Mouse (Mus musculus) heart, embryonic 10.5 days (tissue): ENCODE results near the gene Wbp2. TPM values are rescaled to one million over a fixed set of nuclear protein-coding genes. Genes with fewer than 3 reads are reported as not detected.

Experiments used
- DNase-seq: peaks from one replicate; pipeline ENCODE4 v3.0.0-alpha.2; 2017; ENCODE audit warnings: low spot score
- H3K27ac ChIP-seq: fragments of 300-500 bp; sonication (generic); 2 replicates; pipeline ENCODE4 v1.5.1; 2016; ENCODE audit warnings: mild to moderate bottlenecking
- H3K27me3 ChIP-seq: fragments of 300-500 bp; sonication (generic); 2 replicates; pipeline ENCODE4 v1.6.1; 2016; ENCODE audit warnings: mild to moderate bottlenecking; ENCODE audit not compliant: poor library complexity, insufficient read depth, severe bottlenecking
- H3K36me3 ChIP-seq: fragments of 300-500 bp; sonication (generic); 2 replicates; pipeline ENCODE4 v1.6.1; 2016; ENCODE audit warnings: mild to moderate bottlenecking, moderate library complexity
- H3K4me1 ChIP-seq: fragments of 300-500 bp; sonication (generic); 2 replicates; pipeline ENCODE4 v1.6.1; 2016; ENCODE audit warnings: mild to moderate bottlenecking
- H3K4me3 ChIP-seq: fragments of 300-500 bp; sonication (generic); 2 replicates; pipeline ENCODE4 v1.5.1; 2016; ENCODE audit warnings: mild to moderate bottlenecking, moderate library complexity
- H3K9me3 ChIP-seq: fragments of 300-500 bp; sonication (generic); 2 replicates; pipeline ENCODE4 v1.6.1; 2016; ENCODE audit warnings: mild to moderate bottlenecking, moderate library complexity
- WGBS: fragments of 180-500 bp; shearing (Covaris S2); methylation state at CpG from one replicate; pipeline ENCODE4 v1.1.7; 2016; 5-methylcytosine and 5-hydroxymethylcytosine counted together
- polyA plus RNA-seq: library from polyadenylated mRNA; unstranded; fragments of >200 nt; fragmentation: Nextera tagmentation; extraction: Ambion mirVana; gene quantifications from 2 replicates; pipeline ENCODE4 v1.2.1, GENCODE M21; 2016

Gene Wbp2
- polyA plus RNA-seq, 1 experiment from 2014 or later: 122 TPM

GRCm38 (mm10) chr11:116078676-116079320 is 8.0 kb downstream of the Wbp2 start:
- H3K27ac ChIP-seq: peak overlapping the region; percentile 84
- peaks cover 51% of the 10 kb centered on the region for H3K36me3 ChIP-seq
- peak overlapping the region; percentile 16; the same call in 1 of the 2 replicates for H3K4me3 ChIP-seq
- H3K4me1 ChIP-seq: peaks cover 60% of the 10 kb centered on the region
- no peaks in the 10 kb centered on the region for H3K27me3 ChIP-seq
- WGBS: 42% methylated on average over 10 of the region's 10 CpGs
- H3K9me3 ChIP-seq: no peaks in the 10 kb centered on the region
- no peak for DNase-seq

GRCm38 (mm10) chr11:116078221-116078620 is 8.6 kb downstream of the Wbp2 start:
- 12% methylated on average over 16 of the region's 16 CpGs for WGBS
- Histone ChIP-seq H3K27ac (peak overlapping the region; percentile 86), H3K36me3 (peaks cover 46% of the 10 kb centered on the region), H3K9me3 (no peaks in the 10 kb centered on the region), H3K4me1 (peaks cover 66% of the 10 kb centered on the region), H3K4me3 (peak overlapping the region; percentile 53), H3K27me3 (no peaks in the 10 kb centered on the region)
- DNase-seq: no peak

GRCm38 (mm10) chr11:116077446-116078204 is 9.2 kb downstream of the Wbp2 start, which contains the start of gene Unc13d:
TSS of gene Unc13d (minus strand) at chr11:116077961.
- Histone ChIP-seq H3K27ac (peak within 1 kb of the TSS; percentile 86), H3K4me1 (peaks cover 71% of the 10 kb centered on the region), H3K9me3 (no peaks in the 10 kb centered on the region), H3K36me3 (peaks cover 41% of the 10 kb centered on the region), H3K27me3 (no peaks in the 10 kb centered on the region), H3K4me3 (peak within 1 kb of the TSS; percentile 53)
- WGBS: 68% methylated on average over 22 of the region's 22 CpGs
- DNase-seq: peak; percentile 92

DNA sequence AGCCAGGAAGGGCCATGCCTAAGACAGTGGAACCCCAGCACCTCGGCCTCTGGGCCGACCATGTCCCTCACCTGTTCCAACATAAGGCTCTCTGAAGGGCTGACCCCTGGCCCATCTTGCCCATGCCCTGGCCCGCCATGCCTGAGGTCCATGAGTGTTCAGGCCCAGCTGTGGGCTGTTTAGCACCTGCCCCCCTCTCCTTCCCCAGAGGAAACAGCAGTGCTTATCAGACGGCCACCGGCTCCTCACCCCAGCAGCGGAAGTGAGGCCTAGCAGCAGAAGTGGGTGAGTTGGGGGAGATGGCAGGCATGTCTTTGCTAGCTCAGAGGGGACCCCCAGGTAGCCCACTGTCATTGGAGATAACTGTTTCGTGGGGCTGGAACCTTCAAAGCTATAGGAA is 10.0 kb downstream of the Wbp2 start:
- no peak for DNase-seq
- peak overlapping the region; percentile 53 for H3K4me3 ChIP-seq
- no peaks in the 10 kb centered on the region for H3K27me3 ChIP-seq
- H3K9me3 ChIP-seq: no peaks in the 10 kb centered on the region
- H3K36me3 ChIP-seq: peaks cover 33% of the 10 kb centered on the region
- peaks cover 76% of the 10 kb centered on the region for H3K4me1 ChIP-seq
- WGBS: 48% methylated on average over 7 of the region's 7 CpGs
- H3K27ac ChIP-seq: peak overlapping the region; percentile 86

DNA sequence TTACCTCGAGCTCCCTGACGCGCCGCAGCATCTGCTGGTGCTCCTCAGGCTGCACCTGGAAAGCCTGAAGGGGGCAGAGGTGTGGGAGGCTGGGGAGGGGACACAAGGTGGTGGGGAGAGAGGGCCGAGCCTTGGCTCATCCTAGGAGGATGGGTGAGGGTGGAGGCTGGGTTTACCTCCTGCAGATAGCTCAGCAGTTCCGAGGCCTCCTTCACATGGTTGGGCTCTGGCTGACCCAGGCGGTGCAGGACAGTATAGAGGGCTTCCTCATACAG is 10.6 kb downstream of the Wbp2 start:
- Histone ChIP-seq H3K4me1 (peaks cover 77% of the 10 kb centered on the region), H3K27me3 (no peaks in the 10 kb centered on the region), H3K4me3 (peak overlapping the region; percentile 53; the same call in 1 of the 2 replicates), H3K9me3 (no peaks in the 10 kb centered on the region), H3K27ac (peak overlapping the region; percentile 86), H3K36me3 (peaks cover 27% of the 10 kb centered on the region)
- DNase-seq: no peak
- WGBS: 57% methylated on average over 7 of the region's 7 CpGs

GRCm38 (mm10) chr11:116075539-116076265 is 11.1 kb downstream of the Wbp2 start:
- Histone ChIP-seq H3K9me3 (no peaks in the 10 kb centered on the region), H3K27ac (peak overlapping the region; percentile 86), H3K4me3 (peak overlapping the region; percentile 53; the same call in 1 of the 2 replicates), H3K27me3 (no peaks in the 10 kb centered on the region), H3K36me3 (peaks cover 22% of the 10 kb centered on the region), H3K4me1 (peaks cover 77% of the 10 kb centered on the region)
- no peak for DNase-seq
- 29% methylated on average over 20 of the region's 20 CpGs for WGBS

- H3K4me1 ChIP-seq: peaks cover 74% of the 10 kb centered on the region
- H3K9me3 ChIP-seq: no peaks in the 10 kb centered on the region
- H3K27ac ChIP-seq: peak overlapping the region; percentile 57; the same call in 1 of the 2 replicates
- no peak overlapping the region for H3K4me3 ChIP-seq
- H3K36me3 ChIP-seq: peaks cover 10% of the 10 kb centered on the region
- no peaks in the 10 kb centered on the region for H3K27me3 ChIP-seq
- DNase-seq: no peak
- 54% methylated on average over 7 of the region's 7 CpGs for WGBS
These were observed 12.3 kb downstream of the Wbp2 start for GRCm38 (mm10) chr11:116074436-116074991.

GRCm38 (mm10) chr11:116072608-116073007 is 14.2 kb downstream of the Wbp2 start:
- Histone ChIP-seq H3K9me3 (no peaks in the 10 kb centered on the region), H3K27me3 (no peaks in the 10 kb centered on the region; the same call in 1 of the 2 replicates), H3K36me3 (no peaks in the 10 kb centered on the region), H3K27ac (no peak overlapping the region), H3K4me3 (no peak overlapping the region), H3K4me1 (peaks cover 55% of the 10 kb centered on the region)
- DNase-seq: no peak
- WGBS: 65% methylated on average over 3 of the region's 3 CpGs

- 65% methylated on average over 5 of the region's 5 CpGs for WGBS
- no peak overlapping the region for H3K27ac ChIP-seq
- H3K36me3 ChIP-seq: no peaks in the 10 kb centered on the region
- no peak for DNase-seq
- no peaks in the 10 kb centered on the region for H3K9me3 ChIP-seq
- H3K4me3 ChIP-seq: no peak overlapping the region
- no peaks in the 10 kb centered on the region; the same call in 1 of the 2 replicates for H3K27me3 ChIP-seq
- peaks cover 50% of the 10 kb centered on the region for H3K4me1 ChIP-seq
These were observed 15.3 kb downstream of the Wbp2 start for GRCm38 (mm10) chr11:116071510-116071909.

DNA sequence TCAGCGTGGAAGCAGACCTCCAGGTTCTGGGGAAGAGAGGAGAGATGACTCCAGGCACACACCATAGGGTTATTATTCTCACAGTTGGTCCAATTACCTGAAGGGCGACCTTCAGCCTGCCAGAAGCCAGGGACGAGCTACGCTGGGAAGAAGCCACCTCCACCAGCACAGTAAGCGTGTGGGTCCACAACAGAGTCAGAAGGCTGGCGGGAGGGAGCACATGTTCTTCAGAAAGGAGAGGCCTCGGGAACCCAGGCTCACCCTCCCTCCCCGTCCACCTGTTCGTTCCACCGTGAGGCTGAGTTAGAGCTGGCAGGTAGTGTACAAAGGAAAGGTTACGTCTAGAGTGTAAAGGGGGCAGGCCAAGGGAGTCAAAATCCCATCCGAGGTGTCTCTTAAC is 21.4 kb downstream of the Wbp2 start:
- peaks cover 32% of the 10 kb centered on the region for H3K4me1 ChIP-seq
- H3K4me3 ChIP-seq: no peak overlapping the region
- DNase-seq: no peak

DNA sequence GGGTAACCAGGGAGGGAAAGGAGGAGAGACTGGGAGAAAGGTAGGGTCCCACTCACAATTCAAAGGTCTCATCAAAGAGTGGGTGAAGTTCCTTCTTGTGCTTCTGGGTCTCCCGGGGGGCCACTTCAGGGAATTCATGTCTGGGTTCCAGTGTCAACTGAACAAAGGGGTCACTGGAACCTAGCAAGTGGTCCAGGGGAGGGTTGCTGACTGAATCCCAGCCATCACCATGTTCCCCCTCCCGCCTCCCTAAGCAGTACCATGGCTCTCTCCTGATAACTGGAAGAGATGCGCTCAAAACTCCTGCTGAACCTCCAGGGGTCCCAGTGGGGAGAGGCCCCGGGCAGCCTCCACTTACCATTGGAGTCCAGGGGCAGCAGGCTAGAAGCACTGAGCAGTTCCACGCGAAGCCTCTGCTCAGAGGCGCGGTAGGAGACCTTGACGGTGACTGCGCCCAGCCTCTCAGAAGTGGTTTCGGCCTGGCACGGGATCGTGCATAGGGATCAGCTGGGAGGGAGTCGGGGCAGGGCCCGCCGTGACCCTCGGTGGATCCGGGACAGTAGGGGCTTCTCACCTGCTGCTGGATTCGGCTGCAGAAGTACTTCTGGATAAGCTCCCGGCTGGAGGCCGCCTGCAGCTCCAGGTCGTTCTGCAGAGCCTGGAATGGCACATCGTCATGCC is 22.5 kb downstream of the Wbp2 start:
- DNase-seq: no peak
- Histone ChIP-seq H3K4me1 (peaks cover 26% of the 10 kb centered on the region), H3K36me3 (peaks cover 31% of the 10 kb centered on the region), H3K4me3 (no peak overlapping the region), H3K27ac (peak overlapping the region; percentile 37; the same call in 1 of the 2 replicates), H3K27me3 (no peaks in the 10 kb centered on the region; the same call in 1 of the 2 replicates), H3K9me3 (no peaks in the 10 kb centered on the region)
- WGBS: 56% methylated on average over 23 of the region's 23 CpGs

More for the DNA sequence above, 21.4 kb downstream of the Wbp2 start:
- Histone ChIP-seq H3K27me3 (no peaks in the 10 kb centered on the region; the same call in 1 of the 2 replicates), H3K27ac (no peak overlapping the region), H3K9me3 (no peaks in the 10 kb centered on the region), H3K36me3 (peaks cover 21% of the 10 kb centered on the region)
- 86% methylated on average over 12 of the region's 12 CpGs for WGBS

GRCm38 (mm10) chr11:116063562-116063961 is 23.2 kb downstream of the Wbp2 start:
- H3K9me3 ChIP-seq: no peaks in the 10 kb centered on the region
- 65% methylated on average over 13 of the region's 13 CpGs for WGBS
- peaks cover 38% of the 10 kb centered on the region for H3K36me3 ChIP-seq
- DNase-seq: no peak
- H3K27ac ChIP-seq: no peak overlapping the region
- H3K4me1 ChIP-seq: peaks cover 26% of the 10 kb centered on the region
- H3K27me3 ChIP-seq: no peaks in the 10 kb centered on the region; the same call in 1 of the 2 replicates
- H3K4me3 ChIP-seq: no peak overlapping the region
